ENCODE assay signal across 8 mouse cellular contexts in genomic region chr9:104262823-104263352, GRCm38 (mm10). TPM values are rescaled to one million over a fixed set of nuclear protein-coding genes. Genes with fewer than 3 reads are reported as not detected.
A peak's percentile ranks its signal among the peaks of the same experiment; 100 is the strongest.
DNase-seq lines count a peak whose midpoint lies in the region; ATAC-seq and TF ChIP-seq lines count a peak whose summit lies in the region.

TSS of gene Dnajc13 (minus strand) at chr9:104262930.

- H3K4me2 ChIP-seq in forebrain, embryonic 13.5 days = peak within 1 kb of the TSS; percentile 88
- peak within 1 kb of the TSS; percentile 89 for H3K4me2 ChIP-seq in liver, postnatal 0 days (ENCODE audit: low read depth, low read length)
- H3K4me2 ChIP-seq in neural tube, embryonic 14.5 days (ENCODE audit: low read depth, low read length) = peak within 1 kb of the TSS; percentile 77

- ATAC-seq in cerebellum, adult (ENCODE audit: insufficient number of reproducible peaks, low FRiP score, low TSS enrichment) = peak; percentile 92
- peak; percentile 98 for ATAC-seq in forebrain, embryonic 13.5 days
- peak; percentile 97 for ATAC-seq in liver, postnatal 0 days
- peak; percentile 97 for ATAC-seq in neural tube, embryonic 14.5 days (ENCODE audit: low read depth)

- peak; percentile 99 for DNase-seq in heart, postnatal 10 days
- DNase-seq in large intestine, adult 2 months (ENCODE audit: low read depth, low spot score) = peak; percentile 92
- DNase-seq in liver, postnatal 0 days = peak; percentile 99
- peak; percentile 99 for DNase-seq in testis, postnatal 10 days (ENCODE audit: low spot score)

- no peak for TF ChIP-seq EP300 in ES-Bruce4 (IDR thresholded peaks at IDR 0.05; ENCODE audit: insufficient read depth, low read depth, low read length)
- no peak for TF ChIP-seq EP300 in liver, postnatal 0 days (IDR thresholded peaks at IDR 0.05; ENCODE audit: low read depth)

- peak within 1 kb of the TSS; percentile 85 for H3K4me3 ChIP-seq in ES-Bruce4 (ENCODE audit: low read depth, low read length)
- H3K4me3 ChIP-seq in forebrain, embryonic 13.5 days = peak within 1 kb of the TSS; percentile 95
- H3K4me3 ChIP-seq in liver, postnatal 0 days (ENCODE audit: low read depth, low read length) = peak within 1 kb of the TSS; percentile 99
- peak within 1 kb of the TSS; percentile 93 for H3K4me3 ChIP-seq in neural tube, embryonic 14.5 days (ENCODE audit: low read depth, low read length)

- no peak for TF ChIP-seq CTCF in ES-Bruce4 (IDR thresholded peaks at IDR 0.05; ENCODE audit: low read depth, low read length)
- TF ChIP-seq CTCF in liver, postnatal 0 days (IDR thresholded peaks at IDR 0.05; ENCODE audit: low read depth) = peak; percentile 6; the same call in 1 of the 2 replicates

- H3K9me3 ChIP-seq in ES-Bruce4 (replicated peaks; ENCODE audit: control insufficient read depth, insufficient read depth, low read length, poor library complexity, severe bottlenecking) = no peaks in the 10 kb centered on the region
- no peaks in the 10 kb centered on the region for H3K9me3 ChIP-seq in forebrain, embryonic 13.5 days (replicated peaks)
- no peaks in the 10 kb centered on the region for H3K9me3 ChIP-seq in liver, postnatal 0 days (ENCODE audit: low read length)
- H3K9me3 ChIP-seq in neural tube, embryonic 14.5 days (ENCODE audit: control insufficient read depth, low read length) = no peaks in the 10 kb centered on the region

- H3K27me3 ChIP-seq in ES-Bruce4 (ENCODE audit: control insufficient read depth, insufficient read depth, low read length, poor library complexity, severe bottlenecking) = no peaks in the 10 kb centered on the region
- no peaks in the 10 kb centered on the region for H3K27me3 ChIP-seq in forebrain, embryonic 13.5 days
- no peaks in the 10 kb centered on the region for H3K27me3 ChIP-seq in liver, postnatal 0 days (ENCODE audit: insufficient read depth, low read length)
- no peaks in the 10 kb centered on the region for H3K27me3 ChIP-seq in neural tube, embryonic 14.5 days (ENCODE audit: control insufficient read depth, insufficient read depth, low read length)

- peaks cover 2% of the 10 kb centered on the region; the same call in 1 of the 2 replicates for H3K36me3 ChIP-seq in ES-Bruce4 (ENCODE audit: control insufficient read depth, insufficient read depth, low read length, poor library complexity, severe bottlenecking)
- no peaks in the 10 kb centered on the region for H3K36me3 ChIP-seq in forebrain, embryonic 13.5 days (ENCODE audit: poor library complexity, severe bottlenecking)
- no peaks in the 10 kb centered on the region for H3K36me3 ChIP-seq in liver, postnatal 0 days (replicated peaks; ENCODE audit: insufficient read depth, low read length)
- no peaks in the 10 kb centered on the region for H3K36me3 ChIP-seq in neural tube, embryonic 14.5 days (ENCODE audit: control insufficient read depth, insufficient read depth, low read length)

- 0% methylated on average over 45 of the region's 60 CpGs for WGBS in forebrain, embryonic 13.5 days
- under 1% methylated on average over 56 of the region's 60 CpGs for WGBS in large intestine, adult 2 months
- under 1% methylated on average over 55 of the region's 60 CpGs for WGBS in liver, postnatal 0 days (ENCODE audit: insufficient replicate concordance)
- under 1% methylated on average over 56 of the region's 60 CpGs for WGBS in neural tube, embryonic 14.5 days

- intact Hi-C loops in heart, postnatal 10 days (cut with DNase I) = loop anchor here (5.0 to 10.0 kb wide), 2 partner anchors 61 to 1132 kb away; partner anchors contain the start of genes Aste1 and Nek11

- H3K4me1 ChIP-seq in ES-Bruce4 (ENCODE audit: control insufficient read depth, insufficient read depth, low read length) = no peaks in the 10 kb centered on the region
- peaks cover 20% of the 10 kb centered on the region for H3K4me1 ChIP-seq in forebrain, embryonic 13.5 days
- peaks cover 17% of the 10 kb centered on the region for H3K4me1 ChIP-seq in liver, postnatal 0 days (ENCODE audit: insufficient read depth)
- peaks cover 11% of the 10 kb centered on the region; the same call in 1 of the 2 replicates for H3K4me1 ChIP-seq in neural tube, embryonic 14.5 days (ENCODE audit: control insufficient read depth, insufficient read depth, low read length)

- H3K9ac ChIP-seq in ES-Bruce4 (ENCODE audit: low read depth, poor library complexity, severe bottlenecking) = peak within 1 kb of the TSS; percentile 86
- H3K9ac ChIP-seq in forebrain, embryonic 13.5 days = peak within 1 kb of the TSS; percentile 91
- peak within 1 kb of the TSS; percentile 96 for H3K9ac ChIP-seq in liver, postnatal 0 days (replicated peaks)
- H3K9ac ChIP-seq in neural tube, embryonic 14.5 days (replicated peaks; ENCODE audit: low read depth, low read length) = peak within 1 kb of the TSS; percentile 83

- 0 out of 2 replicates have a peak within 1 kb of the TSS, but pooled peaks have one; percentile 2 for H3K27ac ChIP-seq in ES-Bruce4 (ENCODE audit: insufficient read depth, low read length)
- peak within 1 kb of the TSS; percentile 87 for H3K27ac ChIP-seq in forebrain, embryonic 13.5 days
- H3K27ac ChIP-seq in liver, postnatal 0 days (ENCODE audit: low read depth) = peak within 1 kb of the TSS; percentile 90
- peak within 1 kb of the TSS; percentile 86 for H3K27ac ChIP-seq in neural tube, embryonic 14.5 days (ENCODE audit: low read depth, low read length)

- TF ChIP-seq POLR2A in ES-Bruce4 (IDR thresholded peaks at IDR 0.05; ENCODE audit: insufficient read depth, low read length) = peak; percentile 83

RNA-seq across cellular contexts. Expression of gene Dnajc13, which starts in this region (rescaled TPM):
- 110 and 119 TPM in 2 replicates for polyA plus RNA-seq in ES-Bruce4 (2011; ENCODE audit: insufficient read depth, insufficient read length, low read depth, missing spikeins)
- 16.7 and 18.6 TPM in 2 replicates for polyA plus RNA-seq in forebrain, embryonic 13.5 days (2015; fragmentation: Nextera tagmentation; extraction: Ambion mirVana)
- 10 to 100 TPM; 35.1 to 41.9 TPM for total RNA-seq in heart, postnatal 10 days (2021)
- 41.8 and 57.9 TPM in 2 replicates for polyA plus RNA-seq in large intestine, adult 2 months (2012; rRNA removed)
- polyA plus RNA-seq in liver, postnatal 0 days (2015; fragmentation: Nextera tagmentation; extraction: Ambion mirVana) = 5.4 and 5.8 TPM in 2 replicates
- 26.1 and 32.3 TPM in 2 replicates for polyA plus RNA-seq in neural tube, embryonic 14.5 days (2014; fragmentation: Nextera tagmentation; extraction: Ambion mirVana)

Comparison
In these comparisons a context has a peak if more than half of its experiments do, and no peak if none do; other contexts are left out.
1. Peak in every context shown above with its lines: DNase-seq, ATAC-seq, H3K4me3 ChIP-seq and H3K27ac ChIP-seq.
2. H3K27ac ChIP-seq: peak in every context shown above with its lines; median percentile 90 in liver, postnatal 0 days; 87 in forebrain, embryonic 13.5 days; 86 in neural tube, embryonic 14.5 days; 2 in ES-Bruce4.